Mouse (Mus musculus): ENCODE data around the gene Letmd1. TPM values are rescaled to one million over a fixed set of nuclear protein-coding genes. Genes with fewer than 3 reads are reported as not detected.
"Not testable (repeated sequence)": the region's sequence is repeated elsewhere in the genome, so short reads cannot be mapped to it uniquely, and the experiment has no call there.

Letmd1 gene
- polyA plus RNA-seq, 1 experiment from 2014 or later: 11.6 TPM

- no peaks in the 10 kb centered on the region for H3K27me3 ChIP-seq
- H3K27ac ChIP-seq: no peak overlapping the region
- 72% methylated on average over 7 of the region's 7 CpGs for WGBS
- peaks cover 75% of the 10 kb centered on the region for H3K36me3 ChIP-seq
- H3K9me3 ChIP-seq (replicated peaks): no peaks in the 10 kb centered on the region
- no peak overlapping the region for H3K4me2 ChIP-seq
- no peak overlapping the region for H3K4me3 ChIP-seq
- no peak for ATAC-seq (replicated peaks; ENCODE audit: insufficient number of reproducible peaks, insufficient read depth, low FRiP score, low read depth)
- peaks cover 11% of the 10 kb centered on the region for H3K4me1 ChIP-seq (replicated peaks)
- no peak overlapping the region for H3K9ac ChIP-seq
These were observed 5.2 kb downstream of the Letmd1 start for GRCm38 (mm10) chr15:100473926-100474503.

- Histone ChIP-seq H3K36me3 (peaks cover 92% of the 10 kb centered on the region), H3K27ac (no peak overlapping the region), H3K4me3 (no peak overlapping the region), H3K9me3 (replicated peaks) (no peaks in the 10 kb centered on the region), H3K27me3 (no peaks in the 10 kb centered on the region), H3K9ac (no peak overlapping the region), H3K4me1 (replicated peaks) (no peaks in the 10 kb centered on the region), H3K4me2 (no peak overlapping the region)
- 80% methylated on average over 10 of the region's 10 CpGs for WGBS
- no peak for ATAC-seq (replicated peaks; ENCODE audit: insufficient number of reproducible peaks, insufficient read depth, low FRiP score, low read depth)
These were observed 9.5 kb downstream of the Letmd1 start for GRCm38 (mm10) chr15:100478351-100478750.

- Histone ChIP-seq H3K27ac (no peak overlapping the region), H3K27me3 (no peaks in the 10 kb centered on the region), H3K4me3 (no peak overlapping the region), H3K9me3 (replicated peaks) (no peaks in the 10 kb centered on the region), H3K4me2 (no peak overlapping the region), H3K4me1 (replicated peaks) (no peaks in the 10 kb centered on the region), H3K9ac (no peak overlapping the region), H3K36me3 (peaks cover 91% of the 10 kb centered on the region)
- WGBS: 79% methylated on average over 4 of the region's 4 CpGs
- ATAC-seq (replicated peaks; ENCODE audit: insufficient number of reproducible peaks, insufficient read depth, low FRiP score, low read depth): no peak
These were observed 10.1 kb downstream of the Letmd1 start for GRCm38 (mm10) chr15:100478925-100479324.

GRCm38 (mm10) chr15:100485576-100485975, 16.8 kb downstream of the Letmd1 start:
- Histone ChIP-seq H3K4me2 (no peak overlapping the region), H3K27me3 (no peaks in the 10 kb centered on the region), H3K27ac (no peak overlapping the region), H3K36me3 (peaks cover 56% of the 10 kb centered on the region), H3K9me3 (replicated peaks) (no peaks in the 10 kb centered on the region), H3K4me1 (replicated peaks) (peaks cover 32% of the 10 kb centered on the region), H3K9ac (no peak overlapping the region), H3K4me3 (no peak overlapping the region)
- no peak for ATAC-seq (replicated peaks; ENCODE audit: insufficient number of reproducible peaks, insufficient read depth, low FRiP score, low read depth)
- 78% methylated on average over 3 of the region's 3 CpGs for WGBS

GRCm38 (mm10) chr15:100486450-100486849, 17.6 kb downstream of the Letmd1 start:
- peaks cover 39% of the 10 kb centered on the region for H3K4me1 ChIP-seq (replicated peaks)
- no peaks in the 10 kb centered on the region for H3K27me3 ChIP-seq
- peaks cover 48% of the 10 kb centered on the region for H3K36me3 ChIP-seq
- no peak overlapping the region for H3K4me2 ChIP-seq
- ATAC-seq (replicated peaks; ENCODE audit: insufficient number of reproducible peaks, insufficient read depth, low FRiP score, low read depth): no peak
- no peak overlapping the region for H3K27ac ChIP-seq
- no peak overlapping the region for H3K9ac ChIP-seq
- no peak overlapping the region for H3K4me3 ChIP-seq
- WGBS: 51% methylated on average over 7 of the region's 7 CpGs
- no peaks in the 10 kb centered on the region for H3K9me3 ChIP-seq (replicated peaks)

- H3K36me3 ChIP-seq: peaks cover 42% of the 10 kb centered on the region
- H3K27me3 ChIP-seq: no peaks in the 10 kb centered on the region
- no peak overlapping the region for H3K9ac ChIP-seq
- no peak overlapping the region for H3K4me2 ChIP-seq
- no peak overlapping the region for H3K4me3 ChIP-seq
- no peaks in the 10 kb centered on the region for H3K9me3 ChIP-seq (replicated peaks)
- no peak overlapping the region for H3K27ac ChIP-seq
- H3K4me1 ChIP-seq (replicated peaks): peaks cover 44% of the 10 kb centered on the region
- 82% methylated on average over 2 of the region's 2 CpGs for WGBS
- no peak for ATAC-seq (replicated peaks; ENCODE audit: insufficient number of reproducible peaks, insufficient read depth, low FRiP score, low read depth)
These were observed 18.2 kb downstream of the Letmd1 start for GRCm38 (mm10) chr15:100487050-100487449.

GRCm38 (mm10) chr15:100488297-100488696, 19.5 kb downstream of the Letmd1 start:
- 54% methylated on average over 1 of the region's 1 CpGs for WGBS
- not testable (repeated sequence) for H3K27me3 ChIP-seq; ATAC-seq (replicated peaks; ENCODE audit: insufficient number of reproducible peaks, insufficient read depth, low FRiP score, low read depth); H3K4me2 ChIP-seq; H3K4me3 ChIP-seq; H3K9me3 ChIP-seq (replicated peaks); H3K9ac ChIP-seq; H3K27ac ChIP-seq
- Histone ChIP-seq H3K36me3 (peaks cover 34% of the 10 kb centered on the region), H3K4me1 (replicated peaks) (peaks cover 53% of the 10 kb centered on the region)

- Histone ChIP-seq H3K36me3 (peaks cover 26% of the 10 kb centered on the region), H3K4me3 (no peak overlapping the region), H3K9ac (no peak overlapping the region), H3K4me1 (replicated peaks) (peaks cover 62% of the 10 kb centered on the region), H3K27ac (0 out of 2 replicates have a peak overlapping the region, but pooled peaks have one; percentile 33), H3K9me3 (replicated peaks) (no peaks in the 10 kb centered on the region), H3K4me2 (peak overlapping the region; percentile 6; the same call in 1 of the 2 replicates), H3K27me3 (no peaks in the 10 kb centered on the region)
- 69% methylated on average over 15 of the region's 15 CpGs for WGBS
- ATAC-seq (replicated peaks; ENCODE audit: insufficient number of reproducible peaks, insufficient read depth, low FRiP score, low read depth): no peak
These were observed 20.4 kb downstream of the Letmd1 start for GRCm38 (mm10) chr15:100489263-100489662.

GRCm38 (mm10) chr15:100491966-100492365, 23.1 kb downstream of the Letmd1 start:
- H3K4me1 ChIP-seq (replicated peaks): peaks cover 62% of the 10 kb centered on the region
- 61% methylated on average over 9 of the region's 9 CpGs for WGBS

GRCm38 (mm10) chr15:100494647-100495046, 25.8 kb downstream of the Letmd1 start:
- WGBS: under 1% methylated on average over 29 of the region's 29 CpGs

More at GRCm38 (mm10) chr15:100491966-100492365, 23.1 kb downstream of the Letmd1 start:
- H3K27me3 ChIP-seq: no peaks in the 10 kb centered on the region
- no peaks in the 10 kb centered on the region for H3K9me3 ChIP-seq (replicated peaks)
- peaks cover 3% of the 10 kb centered on the region for H3K36me3 ChIP-seq
- no peak overlapping the region for H3K4me3 ChIP-seq
- H3K27ac ChIP-seq: no peak overlapping the region
- no peak for ATAC-seq (replicated peaks; ENCODE audit: insufficient number of reproducible peaks, insufficient read depth, low FRiP score, low read depth)
- H3K9ac ChIP-seq: no peak overlapping the region
- no peak overlapping the region for H3K4me2 ChIP-seq

GRCm38 (mm10) chr15:100495102-100495501, 26.3 kb downstream of the Letmd1 start, which contains the start of gene Csrnp2:
TSS of gene Csrnp2 (minus strand) at chr15:100495488.
- H3K4me2 ChIP-seq: peak within 1 kb of the TSS; percentile 98
- under 1% methylated on average over 40 of the region's 40 CpGs for WGBS
- peaks cover 40% of the 10 kb centered on the region for H3K4me1 ChIP-seq (replicated peaks)
- no peaks in the 10 kb centered on the region for H3K36me3 ChIP-seq
- peak within 1 kb of the TSS; percentile 93 for H3K27ac ChIP-seq
- no peaks in the 10 kb centered on the region for H3K9me3 ChIP-seq (replicated peaks)
- peak; percentile 94 for ATAC-seq (replicated peaks; ENCODE audit: insufficient number of reproducible peaks, insufficient read depth, low FRiP score, low read depth)
- H3K4me3 ChIP-seq: peak within 1 kb of the TSS; percentile 93
- H3K9ac ChIP-seq: peak within 1 kb of the TSS; percentile 96
- H3K27me3 ChIP-seq: no peaks in the 10 kb centered on the region

More at GRCm38 (mm10) chr15:100494647-100495046, 25.8 kb downstream of the Letmd1 start:
- peaks cover 43% of the 10 kb centered on the region for H3K4me1 ChIP-seq (replicated peaks)
- H3K27me3 ChIP-seq: no peaks in the 10 kb centered on the region
- ATAC-seq (replicated peaks; ENCODE audit: insufficient number of reproducible peaks, insufficient read depth, low FRiP score, low read depth): peak; percentile 66
- peak overlapping the region; percentile 93 for H3K4me3 ChIP-seq
- no peaks in the 10 kb centered on the region for H3K9me3 ChIP-seq (replicated peaks)
- peak overlapping the region; percentile 93 for H3K27ac ChIP-seq
- peak overlapping the region; percentile 98 for H3K4me2 ChIP-seq
- no peaks in the 10 kb centered on the region for H3K36me3 ChIP-seq
- H3K9ac ChIP-seq: peak overlapping the region; percentile 96

- WGBS: 70% methylated on average over 8 of the region's 8 CpGs
- H3K4me2 ChIP-seq; H3K27me3 ChIP-seq; H3K4me1 ChIP-seq (replicated peaks); H3K9me3 ChIP-seq (replicated peaks); H3K36me3 ChIP-seq; H3K27ac ChIP-seq; H3K9ac ChIP-seq; ATAC-seq (replicated peaks; ENCODE audit: insufficient number of reproducible peaks, insufficient read depth, low FRiP score, low read depth); H3K4me3 ChIP-seq: not testable (repeated sequence)
These were observed 30.7 kb downstream of the Letmd1 start for GRCm38 (mm10) chr15:100499506-100499905.

Data from heart, embryonic 15.5 days (tissue).